Mouse (Mus musculus) 3T3-L1 (cell line): ENCODE measurements around the gene Maml3.

Source experiments
- DNase-seq: peaks from one replicate; pipeline ENCODE4 v3.0.0-alpha.2; 2015; ENCODE audit warnings: low read depth, low spot score

Gene Maml3

DNA sequence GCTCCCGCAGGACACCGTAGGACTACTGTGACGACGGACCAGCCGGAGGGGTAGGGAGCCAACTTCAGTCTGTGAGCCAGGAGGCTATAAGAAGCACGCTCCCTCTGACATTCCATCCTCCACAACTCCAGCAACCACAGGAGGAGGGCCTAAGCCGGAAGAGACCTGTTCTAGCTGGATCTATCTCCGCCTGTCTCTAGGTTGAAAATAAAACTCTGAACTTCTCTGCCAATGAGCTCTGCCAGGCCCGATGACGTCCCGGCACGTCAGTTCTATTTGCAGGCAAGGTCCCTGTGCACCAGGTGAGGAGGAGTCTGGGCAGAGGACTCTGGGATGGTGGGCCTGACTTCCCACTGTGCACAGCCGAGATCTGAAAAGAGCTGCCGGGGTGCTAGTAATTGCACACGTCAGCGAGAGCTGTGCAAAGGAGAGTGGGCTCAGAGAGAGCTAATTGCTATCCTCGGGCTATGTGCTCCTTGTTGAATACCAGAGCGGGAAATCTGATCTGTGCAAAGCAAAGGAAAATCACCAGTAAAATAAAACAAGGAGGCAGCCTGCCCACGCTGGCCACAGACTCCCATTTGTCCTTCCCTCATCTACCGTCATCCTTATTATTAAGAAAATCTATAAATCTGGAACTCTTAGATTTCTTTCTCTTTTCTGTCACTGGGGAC, 58.7 kb downstream of the Maml3 start:
- peak; percentile 95 for DNase-seq

DNA sequence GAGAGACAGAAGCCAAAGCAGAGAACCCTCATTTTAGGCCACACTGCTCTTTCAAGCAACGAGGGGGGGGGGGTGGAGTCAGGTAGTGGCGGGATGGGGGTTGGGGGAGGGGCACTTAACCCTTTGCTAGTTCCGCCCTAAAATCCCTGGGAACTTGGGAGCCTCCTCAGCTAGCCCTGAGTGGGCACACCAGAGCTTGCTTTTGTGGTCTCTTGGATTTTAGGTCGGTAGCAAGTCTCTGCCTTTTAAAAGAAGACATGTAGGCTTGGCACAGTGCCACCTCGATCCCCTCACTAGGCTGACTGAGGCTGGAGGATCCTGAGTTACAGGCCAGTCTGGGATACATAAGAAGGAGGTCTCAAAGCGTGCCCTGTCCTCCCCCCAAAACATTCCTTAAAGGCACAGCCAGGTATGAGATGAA, 59.6 kb downstream of the Maml3 start:
- no peak for DNase-seq

DNA sequence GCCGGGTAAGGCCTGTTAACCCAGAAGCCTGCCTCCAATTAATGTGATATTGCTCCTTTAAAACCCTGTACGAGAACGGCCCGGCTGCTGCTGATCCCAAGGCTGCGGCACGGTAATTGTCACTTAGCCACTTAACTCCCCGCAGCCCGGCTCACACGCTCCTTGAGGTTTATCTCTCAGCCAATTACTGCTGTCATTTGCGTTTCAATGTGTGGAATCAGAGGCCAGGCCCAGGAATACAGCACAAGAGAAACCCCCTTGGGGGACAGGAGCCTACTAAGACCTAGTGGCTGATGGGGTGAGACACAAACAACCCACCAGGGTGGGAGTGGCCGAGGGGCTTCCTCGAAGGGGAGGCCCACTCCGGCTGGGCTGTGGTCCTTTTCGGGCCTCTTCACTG, 60.2 kb downstream of the Maml3 start:
- DNase-seq: no peak

DNA sequence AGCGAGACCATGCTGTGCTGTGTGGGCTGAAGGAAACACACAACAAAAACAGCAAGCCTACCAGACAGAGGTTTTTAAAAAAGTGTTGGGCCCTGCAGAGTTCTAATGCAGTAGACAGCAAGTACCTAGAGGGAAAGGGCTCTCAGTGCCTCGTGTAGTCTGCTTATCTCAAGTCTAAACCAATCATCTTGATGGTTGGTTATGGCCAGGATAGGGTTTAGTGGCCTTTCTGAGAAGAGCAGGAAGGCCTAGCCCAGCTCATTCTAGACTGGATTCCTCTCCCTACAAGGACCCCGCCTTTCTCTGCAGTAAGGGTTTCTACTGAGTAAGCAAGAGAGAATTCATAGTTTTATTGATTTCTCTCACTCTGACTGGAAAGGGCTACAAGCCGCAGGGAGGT, 61.0 kb downstream of the Maml3 start:
- peak; percentile 29 for DNase-seq

DNA sequence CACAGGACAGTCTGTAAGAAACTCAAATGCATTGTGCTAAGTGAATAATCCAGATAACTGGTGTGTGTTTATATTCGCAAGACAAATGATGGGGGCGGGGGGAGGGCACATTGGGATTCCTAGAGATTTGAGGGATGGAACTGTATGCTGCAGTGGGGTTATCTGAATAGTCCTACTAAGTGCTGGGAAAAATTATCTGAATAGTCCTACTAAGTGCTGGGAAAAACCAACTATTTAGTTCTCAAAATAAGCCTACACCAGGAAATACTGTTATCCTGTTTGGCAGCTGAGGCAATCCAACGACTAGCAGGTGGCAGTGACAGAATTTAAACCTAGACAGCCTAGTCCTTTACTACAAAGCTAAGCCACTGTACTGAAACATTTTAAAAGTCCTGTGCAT, 62.2 kb downstream of the Maml3 start:
- DNase-seq: no peak

DNA sequence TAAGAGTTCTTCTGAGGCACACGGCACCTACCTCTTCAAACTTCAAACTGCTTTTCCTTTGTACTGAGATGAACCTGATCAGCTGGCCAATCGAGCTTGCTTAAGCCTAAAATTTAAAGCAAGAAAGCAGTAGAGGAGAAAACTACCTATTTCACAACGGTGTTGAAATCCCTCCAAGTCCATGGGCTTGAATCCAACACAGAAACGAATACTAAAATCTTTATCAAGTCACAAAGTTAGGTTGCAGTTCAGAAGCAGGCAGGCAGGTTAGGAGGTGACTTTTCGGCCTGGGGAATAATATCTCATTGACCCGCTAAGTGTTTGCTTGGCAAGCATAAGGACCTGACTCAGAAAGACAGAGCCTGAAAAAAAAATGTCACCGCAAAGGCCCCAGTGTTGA, 64.9 kb downstream of the Maml3 start:
- DNase-seq: no peak

DNA sequence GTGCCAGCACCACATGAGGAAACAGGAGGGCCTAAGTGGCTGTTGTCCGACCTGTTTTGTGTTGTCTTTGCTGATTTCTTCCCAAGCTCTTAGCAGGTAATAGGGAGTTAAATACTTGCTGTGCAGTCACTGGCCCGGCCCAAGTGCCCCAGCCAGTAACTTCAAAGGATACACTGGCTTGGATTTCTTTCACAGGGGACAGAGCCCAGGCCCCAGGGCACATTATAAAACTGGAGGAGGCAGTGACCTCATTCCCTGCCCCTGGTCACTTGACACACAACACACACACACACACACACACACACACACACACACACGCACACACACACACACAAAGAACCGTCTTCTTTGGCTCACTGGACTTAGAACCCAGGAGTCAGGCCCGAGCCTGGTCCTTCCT, 67.6 kb downstream of the Maml3 start:
- DNase-seq: no peak

DNA sequence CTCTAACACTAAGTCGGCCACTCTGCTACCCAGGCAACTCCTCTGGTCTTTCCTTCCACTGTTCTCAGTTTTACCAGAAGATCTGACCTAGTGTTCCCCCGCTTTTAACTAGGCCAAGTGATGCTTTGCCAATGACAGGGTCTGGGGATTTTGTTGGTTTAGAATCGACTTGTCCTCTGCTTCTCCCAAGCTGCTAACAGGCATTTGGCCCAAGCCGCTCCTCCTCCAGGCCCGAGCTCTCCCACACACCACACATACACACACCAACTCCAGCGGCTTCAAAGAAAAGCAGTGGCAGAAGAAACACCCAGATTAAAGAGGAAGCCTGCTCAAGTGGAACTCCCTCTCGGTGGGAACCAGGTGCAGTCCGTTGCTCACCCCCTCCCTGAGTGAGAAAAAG, 69.5 kb downstream of the Maml3 start:
- no peak for DNase-seq

DNA sequence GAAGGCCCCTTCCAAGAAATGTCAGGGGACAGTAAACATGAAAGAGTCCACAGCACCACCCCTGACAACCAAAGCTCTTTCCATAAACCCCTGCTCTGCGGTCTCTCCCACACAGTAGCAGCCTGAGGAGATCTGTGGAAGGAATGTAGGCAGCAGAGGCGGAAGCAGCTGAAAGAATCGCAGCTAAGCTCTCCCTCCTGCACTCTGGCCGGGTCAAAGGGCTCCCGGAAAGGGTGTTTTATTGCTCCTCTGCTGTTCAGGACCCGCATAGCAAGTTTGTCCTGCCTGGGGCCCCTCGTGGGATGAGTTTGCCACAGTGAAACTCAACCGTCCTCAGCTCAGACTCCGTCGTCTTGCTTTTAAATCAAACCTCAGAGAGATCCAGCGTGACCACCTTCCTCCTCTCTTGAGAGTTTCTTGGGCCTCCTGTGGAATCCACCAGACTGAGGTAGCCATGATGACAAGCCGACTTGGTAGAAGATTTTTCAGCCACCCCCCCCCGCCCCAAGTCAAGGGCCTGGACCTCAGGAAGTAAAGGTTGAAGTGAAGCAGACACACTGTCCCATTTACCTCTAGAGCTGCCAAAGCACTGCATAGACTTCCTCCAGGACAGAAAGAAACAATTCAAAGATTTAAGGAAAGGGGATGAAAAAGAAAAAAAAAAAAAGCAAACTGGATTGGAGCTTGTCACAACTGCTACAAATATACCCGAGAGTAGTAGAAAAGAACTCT, 70.9 kb downstream of the Maml3 start:
- no peak for DNase-seq

DNA sequence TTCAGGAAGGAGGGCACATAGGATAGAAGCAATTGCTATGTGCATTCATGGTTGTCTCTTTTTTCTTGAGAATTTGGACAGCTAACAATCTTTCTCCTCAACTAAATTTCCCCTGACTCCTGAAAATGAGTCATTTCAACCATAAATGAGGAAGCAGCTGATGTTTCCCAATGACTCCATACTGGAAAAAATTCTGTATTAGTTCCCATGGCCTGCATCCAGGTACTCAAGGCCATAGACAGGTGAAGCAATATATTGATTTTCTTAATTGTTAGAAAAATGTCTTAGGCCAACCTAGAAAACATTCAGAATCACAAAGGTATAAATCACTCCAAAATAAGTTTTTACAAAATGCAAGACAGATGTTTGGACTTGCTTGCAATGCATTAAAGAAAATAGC, 73.5 kb downstream of the Maml3 start:
- peak; percentile 30 for DNase-seq

DNA sequence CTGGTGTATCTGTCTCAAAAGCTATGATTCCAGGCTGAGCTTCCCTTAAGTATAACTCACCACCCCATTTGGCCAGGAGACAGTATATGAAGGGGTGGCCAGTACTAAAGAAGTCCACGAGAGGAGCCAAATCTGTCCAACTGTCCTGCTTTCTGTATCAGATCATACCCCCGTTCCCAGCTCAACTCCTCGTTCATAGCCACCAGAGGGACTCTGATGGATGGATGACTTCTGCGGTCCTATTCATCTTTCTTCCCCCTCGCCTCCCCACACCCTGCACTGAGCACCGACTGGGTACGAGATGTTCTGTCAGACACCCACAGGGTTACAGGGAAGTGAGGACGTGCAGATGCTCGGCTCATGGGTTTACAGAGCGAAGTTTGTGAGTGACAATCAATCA, 74.8 kb downstream of the Maml3 start:
- no peak for DNase-seq

DNA sequence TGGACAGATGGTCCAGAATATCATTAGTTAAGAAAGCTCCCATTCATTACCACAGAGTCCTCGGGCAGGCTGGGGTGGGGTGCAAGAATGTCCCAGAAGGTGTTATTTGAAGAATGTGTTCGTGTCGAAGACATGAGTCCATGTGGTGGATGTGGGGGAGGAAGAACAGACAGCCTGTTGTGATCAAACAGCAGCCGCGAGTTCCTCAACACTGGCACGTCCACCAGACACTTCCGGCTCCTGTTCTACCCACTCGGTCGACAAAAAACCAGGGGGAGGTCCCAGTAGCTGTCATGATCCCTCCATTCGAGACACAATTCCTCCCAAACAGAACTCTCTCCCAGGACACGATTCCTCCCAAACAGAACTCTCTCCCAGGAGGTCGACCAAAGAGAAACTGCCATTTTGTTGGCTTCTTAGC, 75.2 kb downstream of the Maml3 start:
- DNase-seq: no peak

DNA sequence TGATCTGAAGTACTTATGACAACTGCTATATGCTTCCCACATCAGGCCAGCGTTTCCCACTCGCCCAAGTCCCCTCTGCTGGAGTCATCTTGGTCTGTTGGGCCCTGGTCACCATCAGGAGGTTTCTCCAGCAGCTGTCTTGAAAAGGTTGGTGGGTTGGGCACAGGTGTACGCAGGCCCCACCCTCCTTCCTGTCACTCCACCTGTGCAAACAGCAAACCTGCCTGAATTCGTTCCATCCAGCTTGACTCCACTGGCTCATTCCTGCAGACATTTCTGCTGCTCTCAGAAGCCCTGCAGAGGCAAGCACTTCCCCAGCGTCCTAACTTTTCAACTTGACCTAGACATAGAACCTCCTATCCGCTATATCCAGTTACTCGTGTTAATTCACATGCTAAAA, 76.9 kb downstream of the Maml3 start:
- DNase-seq: no peak

DNA sequence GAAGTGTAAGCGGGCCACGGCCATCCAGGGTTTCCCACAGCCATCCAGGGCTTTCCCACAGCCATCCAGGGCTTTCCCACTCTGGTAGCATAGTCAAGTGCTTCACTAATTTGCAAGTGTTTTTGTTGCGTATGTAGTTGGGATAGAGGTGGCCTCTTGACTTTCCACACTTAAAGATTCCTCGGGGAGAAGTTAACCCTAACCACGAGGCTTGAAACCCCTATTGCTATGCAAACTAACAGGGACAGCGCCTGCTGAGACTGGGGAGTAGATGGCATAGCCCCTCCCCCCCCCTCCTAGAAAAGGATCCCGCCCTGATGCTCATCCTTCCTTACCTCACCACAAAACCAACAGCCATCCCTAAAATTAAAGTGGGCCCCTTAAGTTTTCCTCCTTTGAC, 82.4 kb downstream of the Maml3 start:
- no peak for DNase-seq

DNA sequence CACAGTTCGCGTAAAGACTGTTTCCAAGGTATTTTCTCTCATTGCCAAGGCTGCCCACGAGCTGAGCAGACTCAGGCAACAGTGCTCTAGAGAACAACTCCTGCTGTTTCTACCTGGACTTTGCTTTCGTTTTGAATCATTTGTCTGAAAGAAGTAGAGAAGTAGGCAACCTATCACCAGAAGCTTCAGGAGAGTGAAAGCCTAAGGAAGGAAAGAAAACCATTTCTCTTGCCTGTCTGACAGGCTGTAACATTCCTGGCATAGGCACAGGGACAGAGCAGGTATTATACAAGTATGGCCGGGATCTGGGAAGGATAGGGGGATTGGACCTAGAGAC, 86.8 kb downstream of the Maml3 start:
- no peak for DNase-seq

DNA sequence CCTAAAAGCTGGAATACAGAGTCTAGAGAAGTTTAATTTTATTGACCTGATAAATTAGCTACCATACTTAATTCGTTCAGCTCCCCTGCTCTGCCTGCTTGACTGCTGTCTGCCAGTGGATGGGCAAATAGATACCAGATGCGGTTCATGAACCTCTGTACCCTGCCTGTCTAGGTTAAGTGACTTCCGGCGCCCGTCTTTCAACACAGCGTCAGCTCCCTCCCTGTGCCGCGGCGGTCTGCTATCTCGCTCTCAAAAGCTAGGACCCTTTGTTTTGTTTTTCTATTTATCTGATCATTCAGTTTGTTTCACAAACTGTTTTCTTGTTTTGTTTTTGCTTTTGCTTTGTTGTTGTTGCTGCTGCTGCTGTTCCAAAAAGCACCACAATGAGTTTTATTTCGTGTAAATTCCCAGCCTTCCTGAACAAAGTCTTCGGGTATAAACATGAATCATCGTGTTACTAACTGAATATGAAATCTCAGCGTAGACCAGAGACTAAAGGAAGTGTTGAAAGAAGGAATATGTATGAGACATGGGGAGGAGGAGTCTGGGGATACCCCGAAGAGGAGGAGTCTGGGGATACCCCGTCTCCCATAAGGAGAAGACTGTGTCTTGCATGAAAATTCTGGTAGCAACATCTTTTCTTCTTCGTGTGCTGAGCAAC, 87.3 kb downstream of the Maml3 start:
- peak; percentile 72 for DNase-seq

DNA sequence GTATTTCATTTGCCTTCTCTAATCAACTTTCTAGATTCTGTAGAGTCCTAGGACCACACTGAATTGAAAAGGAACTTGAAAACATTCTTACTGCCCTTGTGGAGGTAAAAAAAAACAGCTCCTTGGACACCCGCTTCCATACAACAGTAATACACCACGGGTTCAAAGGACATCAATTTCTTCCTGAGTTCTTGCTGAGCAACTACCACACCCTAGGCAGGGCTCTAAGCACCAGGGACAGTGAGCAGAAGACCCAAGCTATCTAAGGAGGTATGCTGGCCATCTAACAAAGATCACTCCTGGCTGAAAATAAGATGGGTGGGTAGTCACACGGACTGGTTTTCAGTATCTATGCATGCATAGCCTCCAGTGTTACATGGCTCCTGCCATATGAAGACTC, 88.7 kb downstream of the Maml3 start:
- no peak for DNase-seq

DNA sequence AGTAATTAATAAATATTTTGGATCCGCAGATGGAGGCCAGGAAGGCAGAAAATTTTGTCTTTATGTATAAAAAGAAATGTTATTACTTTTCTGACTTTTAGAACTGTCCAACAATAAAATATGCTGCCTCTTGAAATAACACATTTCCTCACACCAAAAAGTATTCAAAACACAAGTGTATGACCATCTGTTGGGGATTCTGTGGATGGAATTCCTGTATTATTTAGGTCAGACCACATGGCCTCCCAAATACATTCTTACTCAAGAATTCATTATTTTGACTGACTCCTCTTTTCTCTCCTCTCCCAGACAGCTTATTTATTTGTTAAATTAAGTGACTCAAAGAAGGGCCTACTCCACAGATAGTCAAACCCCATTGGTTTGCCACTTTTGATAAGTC, 89.3 kb downstream of the Maml3 start:
- DNase-seq: peak; percentile 26

DNA sequence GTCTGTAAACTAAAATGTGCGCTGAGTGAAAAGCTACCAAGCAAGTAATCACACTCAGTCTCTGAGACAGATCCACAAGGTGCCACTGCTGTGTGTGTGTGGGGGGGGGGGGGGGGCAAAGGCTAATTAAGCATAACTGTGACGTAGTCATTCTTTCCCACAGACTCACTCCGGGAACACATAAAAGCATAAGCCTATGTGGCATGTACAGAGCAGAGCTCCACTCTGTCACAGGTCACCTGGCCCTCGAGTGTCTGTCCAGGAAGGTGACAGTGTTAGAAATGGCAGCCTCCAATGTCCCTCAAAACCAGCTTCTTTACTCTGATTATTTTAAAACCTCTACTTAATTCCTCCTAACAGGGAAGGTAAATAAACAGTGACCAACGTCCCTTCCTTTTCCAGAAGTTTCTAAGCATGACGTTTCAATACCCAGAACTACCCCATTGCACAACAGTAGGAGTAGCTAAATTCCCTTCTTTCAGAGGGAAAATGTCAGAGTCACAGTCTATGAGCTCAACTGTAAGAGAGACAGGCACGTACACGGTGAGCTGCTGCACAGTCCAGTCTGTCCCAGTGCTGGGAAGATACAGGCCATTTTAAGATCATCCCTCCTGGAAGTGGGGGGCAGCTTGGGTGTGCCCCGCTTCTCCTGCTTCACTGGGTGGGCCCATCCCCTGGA, 93.7 kb downstream of the Maml3 start:
- DNase-seq: no peak

DNA sequence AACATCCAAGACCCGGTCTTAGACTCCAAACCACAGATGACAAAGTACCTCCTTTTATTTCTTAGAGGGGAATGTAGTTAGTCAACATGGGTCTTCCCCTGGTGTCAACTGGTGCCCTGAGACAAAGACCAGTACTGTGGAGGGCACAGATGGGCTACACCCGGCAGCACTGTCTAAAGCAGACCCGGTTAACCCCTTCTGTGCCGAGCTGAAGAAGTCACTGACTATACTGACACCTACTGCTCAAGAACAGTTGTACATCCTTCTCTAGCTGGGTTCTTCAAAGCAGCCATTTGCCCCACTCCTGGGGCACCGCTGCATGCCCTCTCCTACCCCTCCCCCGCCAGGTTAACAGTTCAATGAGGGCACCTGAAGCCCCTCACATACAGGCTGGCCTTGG, 95.6 kb downstream of the Maml3 start:
- DNase-seq: no peak

DNA sequence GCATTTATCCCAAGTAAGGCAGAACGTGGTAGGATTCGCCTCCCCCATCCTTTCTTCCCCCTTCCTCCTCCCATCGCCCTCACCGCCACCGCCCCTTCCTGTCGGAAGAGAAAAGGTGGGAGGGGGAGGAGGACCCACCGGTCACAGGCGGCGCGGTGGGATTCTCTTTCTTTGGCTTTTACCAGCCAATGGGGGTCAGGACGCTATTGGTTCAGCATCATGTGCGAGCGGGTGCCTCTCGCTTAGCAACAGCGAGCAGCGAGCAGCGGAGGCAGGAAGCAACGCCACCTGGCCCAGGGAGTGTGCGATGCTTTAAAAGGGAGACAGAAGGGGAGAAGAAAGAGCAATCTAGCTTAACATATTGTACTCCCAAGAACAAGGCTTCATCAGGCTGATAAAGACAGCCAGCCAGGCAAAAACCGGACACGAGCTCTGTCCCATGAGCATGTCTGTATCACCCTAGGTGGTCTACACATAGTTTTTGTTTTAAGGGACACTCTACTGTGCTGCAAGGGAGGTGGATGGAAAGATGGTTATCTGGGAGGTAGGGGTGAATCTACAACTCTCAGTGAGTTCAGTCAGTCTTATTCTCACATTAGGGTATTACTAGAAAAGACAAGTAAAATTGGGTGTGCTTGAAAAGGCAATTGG, 97.1 kb downstream of the Maml3 start:
- no peak for DNase-seq

DNA sequence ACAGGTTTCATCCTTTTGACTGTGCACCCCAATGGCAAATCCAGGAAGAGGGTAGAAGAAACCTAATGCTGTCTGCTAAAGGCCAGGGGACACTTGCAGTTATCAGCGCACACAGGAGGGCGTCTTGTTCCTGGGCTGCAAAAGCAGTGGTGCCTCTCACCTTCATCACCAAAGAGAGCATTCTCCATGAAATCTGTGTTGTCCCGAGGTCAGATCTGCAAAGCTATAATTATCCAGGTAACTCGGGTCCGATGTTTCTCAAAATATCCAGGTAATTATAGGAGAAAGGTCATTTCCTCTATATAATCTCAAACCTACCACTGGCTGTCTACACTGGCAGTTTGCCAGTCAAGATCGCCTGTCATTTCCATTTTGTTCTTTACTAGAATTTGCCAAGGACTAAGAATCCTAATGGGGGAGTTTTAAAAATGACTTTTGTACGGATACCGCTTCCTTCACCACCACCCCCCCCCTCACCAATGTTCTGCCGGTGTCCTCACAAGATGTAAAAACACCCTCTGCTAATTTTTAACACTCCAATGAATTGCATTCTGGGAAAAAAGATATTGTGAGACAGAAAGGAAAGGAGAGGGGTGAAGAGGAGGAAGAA, 98.0 kb downstream of the Maml3 start:
- DNase-seq: no peak
